Mouse (Mus musculus): ENCODE measurements around the gene Gm10226. TPM values are rescaled to one million over a fixed set of nuclear protein-coding genes. Genes with fewer than 3 reads are reported as not detected.
A peak's percentile ranks its signal among the peaks of the same experiment; 100 is the strongest.
"Not testable (repeated sequence)": the region's sequence is repeated elsewhere in the genome, so short reads cannot be mapped to it uniquely, and the experiment has no call there.

Gene Gm10226
- polyA plus RNA-seq, 1 experiment from 2014 or later, result 2.6 TPM

GRCm38 (mm10) chr17:21707343-21707996 is 15.8 kb downstream of the Gm10226 start, which contains the start of gene Zfp760:
Zfp760 (plus strand) TSS chr17:21707741.
- peak; percentile 97 for ATAC-seq (replicated peaks; ENCODE audit: insufficient number of reproducible peaks, insufficient read depth, low FRiP score, low read depth)
- H3K4me2 ChIP-seq, result peak within 1 kb of the TSS; percentile 67
- peaks cover 8% of the 10 kb centered on the region for H3K4me1 ChIP-seq (replicated peaks)
- H3K4me3 ChIP-seq, result peak within 1 kb of the TSS; percentile 71
- peak within 1 kb of the TSS; percentile 69 for H3K9ac ChIP-seq
- no peaks in the 10 kb centered on the region for H3K27me3 ChIP-seq
- H3K36me3 ChIP-seq, result 0 out of 2 replicates have a peak, but pooled peaks cover 5% of the 10 kb centered on the region
- no peaks in the 10 kb centered on the region for H3K9me3 ChIP-seq (replicated peaks)
- H3K27ac ChIP-seq, result peak within 1 kb of the TSS; percentile 94
- 6% methylated on average over 26 of the region's 26 CpGs for WGBS

- Histone ChIP-seq H3K27me3 (no peaks in the 10 kb centered on the region), H3K9me3 (replicated peaks) (no peaks in the 10 kb centered on the region), H3K4me3 (peak overlapping the region; percentile 71), H3K4me1 (replicated peaks) (peaks cover 8% of the 10 kb centered on the region), H3K4me2 (peak overlapping the region; percentile 67), H3K9ac (peak overlapping the region; percentile 20; the same call in 1 of the 2 replicates), H3K36me3 (peaks cover 9% of the 10 kb centered on the region; the same call in 1 of the 2 replicates), H3K27ac (peak overlapping the region; percentile 94; the same call in 1 of the 2 replicates)
- no peak for ATAC-seq (replicated peaks; ENCODE audit: insufficient number of reproducible peaks, insufficient read depth, low FRiP score, low read depth)
- WGBS, result 50% methylated on average over 2 of the region's 2 CpGs
Measured at GRCm38 (mm10) chr17:21708401-21708800, 16.7 kb downstream of the Gm10226 start.

- not testable (repeated sequence) for H3K4me1 ChIP-seq (replicated peaks); H3K36me3 ChIP-seq; H3K27ac ChIP-seq; H3K4me2 ChIP-seq; H3K4me3 ChIP-seq; H3K27me3 ChIP-seq; ATAC-seq (replicated peaks; ENCODE audit: insufficient number of reproducible peaks, insufficient read depth, low FRiP score, low read depth); H3K9me3 ChIP-seq (replicated peaks); H3K9ac ChIP-seq
- WGBS, result 95% methylated on average over 18 of the region's 22 CpGs
Measured at GRCm38 (mm10) chr17:21730495-21730894, 38.8 kb downstream of the Gm10226 start, which contains the start of gene Zfp229. Zfp229 (plus strand) TSS chr17:21730795.

GRCm38 (mm10) chr17:21733049-21733448 is 41.4 kb downstream of the Gm10226 start:
- no peaks in the 10 kb centered on the region for H3K27me3 ChIP-seq
- H3K4me2 ChIP-seq, result peak overlapping the region; percentile 72
- WGBS, result 84% methylated on average over 4 of the region's 4 CpGs
- no peaks in the 10 kb centered on the region for H3K9me3 ChIP-seq (replicated peaks)
- H3K4me3 ChIP-seq, result peak overlapping the region; percentile 77
- H3K9ac ChIP-seq, result 0 out of 2 replicates have a peak overlapping the region, but pooled peaks have one; percentile 84
- peak overlapping the region; percentile 84 for H3K27ac ChIP-seq
- 0 out of 2 replicates have a peak, but pooled peaks cover 3% of the 10 kb centered on the region for H3K36me3 ChIP-seq
- no peak for ATAC-seq (replicated peaks; ENCODE audit: insufficient number of reproducible peaks, insufficient read depth, low FRiP score, low read depth)
- H3K4me1 ChIP-seq (replicated peaks), result peaks cover 7% of the 10 kb centered on the region

- peak; percentile 94 for ATAC-seq (replicated peaks; ENCODE audit: insufficient number of reproducible peaks, insufficient read depth, low FRiP score, low read depth)
- WGBS, result under 1% methylated on average over 27 of the region's 27 CpGs
- Histone ChIP-seq H3K27me3 (no peaks in the 10 kb centered on the region), H3K27ac (peak overlapping the region; percentile 84), H3K9ac (peak overlapping the region; percentile 84), H3K4me1 (replicated peaks) (peaks cover 7% of the 10 kb centered on the region), H3K9me3 (replicated peaks) (no peaks in the 10 kb centered on the region), H3K4me3 (peak overlapping the region; percentile 77), H3K4me2 (peak overlapping the region; percentile 72), H3K36me3 (0 out of 2 replicates have a peak, but pooled peaks cover 3% of the 10 kb centered on the region)
Measured at GRCm38 (mm10) chr17:21733529-21734031, 41.9 kb downstream of the Gm10226 start.

Other genes starting within 250 kb of the Gm10226 start
- gene Zfp51, start 241.5 kb upstream of the Gm10226 start, polyA plus RNA-seq (2015; fragmentation: Nextera tagmentation; extraction: Ambion mirVana), result 9.3 and 11.0 TPM in 2 replicates
- gene Zfp53, start 202.9 kb upstream of the Gm10226 start, polyA plus RNA-seq (2015; fragmentation: Nextera tagmentation; extraction: Ambion mirVana), result 4.9 and 6.9 TPM in 2 replicates
- 4.0 TPM in 2 replicates for gene Zfp52, start 156.3 kb upstream of the Gm10226 start, polyA plus RNA-seq (2015; fragmentation: Nextera tagmentation; extraction: Ambion mirVana)
- 9.7 and 11.4 TPM in 2 replicates for gene Zfp948, start 124.9 kb upstream of the Gm10226 start, polyA plus RNA-seq (2015; fragmentation: Nextera tagmentation; extraction: Ambion mirVana)
- 2.6 and 2.7 TPM in 2 replicates for gene Zfp983, start 41.2 kb upstream of the Gm10226 start, polyA plus RNA-seq (2015; fragmentation: Nextera tagmentation; extraction: Ambion mirVana)
- 5.3 and 6.0 TPM in 2 replicates for gene Zfp760, start 15.9 kb downstream of the Gm10226 start, polyA plus RNA-seq (2015; fragmentation: Nextera tagmentation; extraction: Ambion mirVana)
- 4.2 and 6.7 TPM in 2 replicates for gene Zfp229, start 38.9 kb downstream of the Gm10226 start, polyA plus RNA-seq (2015; fragmentation: Nextera tagmentation; extraction: Ambion mirVana)
- 4.5 and 4.9 TPM in 2 replicates for gene Zfp820, start 153.9 kb downstream of the Gm10226 start, polyA plus RNA-seq (2015; fragmentation: Nextera tagmentation; extraction: Ambion mirVana)
- gene Zfp995, start 218.1 kb downstream of the Gm10226 start, polyA plus RNA-seq (2015; fragmentation: Nextera tagmentation; extraction: Ambion mirVana), result 4.1 and 4.2 TPM in 2 replicates

All from heart, embryonic 15.5 days (tissue).